Mouse (Mus musculus): ENCODE measurements around the gene Relt. TPM values are rescaled to one million over a fixed set of nuclear protein-coding genes. Genes with fewer than 3 reads are reported as not detected.

Gene Relt
- polyA plus RNA-seq, 1 experiment, result 29.2 TPM

DNA sequence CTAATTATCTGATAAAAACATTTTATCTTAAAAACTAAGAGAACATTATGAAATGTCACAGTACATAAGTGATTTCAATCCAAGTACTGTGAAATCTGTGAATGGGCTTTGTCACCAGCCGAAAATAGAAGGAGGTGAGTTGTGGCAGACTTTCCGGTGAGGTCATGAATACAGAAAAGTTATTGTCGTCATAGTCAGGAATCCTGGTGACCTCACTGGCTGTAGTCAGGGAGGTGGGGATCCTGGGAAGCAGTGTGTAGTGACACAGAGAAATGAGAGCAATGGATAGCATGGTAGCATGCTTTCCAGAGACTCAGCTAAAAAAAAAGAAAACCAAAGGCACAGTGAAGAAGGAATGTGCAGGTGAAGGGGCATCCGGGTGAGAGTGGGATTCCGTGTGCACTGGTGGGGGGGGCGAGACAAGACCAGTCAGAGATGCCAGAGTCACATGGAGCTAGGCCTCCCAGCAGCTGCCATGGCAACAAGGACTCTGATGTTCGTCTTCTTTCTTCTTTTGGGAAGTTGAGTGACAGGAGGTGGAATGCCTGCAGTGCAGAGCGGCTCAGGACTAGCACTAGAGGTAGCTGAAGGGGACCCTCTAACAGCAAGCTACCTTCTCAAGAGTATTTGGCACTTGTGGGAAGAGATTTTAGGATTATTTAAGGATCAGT lies 47.2 kb downstream of the Relt start:
- 41% methylated on average over 8 of the region's 8 CpGs for WGBS
- no peak for DNase-seq
- Histone ChIP-seq H3K27me3 (ENCODE audit: control insufficient read depth, insufficient read depth, low read length) (no peaks in the 10 kb centered on the region), H3K27ac (ENCODE audit: insufficient read depth, low read length) (no peak overlapping the region), H3K4me3 (replicated peaks; ENCODE audit: insufficient read depth, low read depth, low read length) (no peak overlapping the region), H3K4me1 (ENCODE audit: control insufficient read depth, insufficient read depth, low read length) (peaks cover 2% of the 10 kb centered on the region; the same call in 1 of the 2 replicates)
- no peak for TF ChIP-seq POLR2A (IDR thresholded peaks at IDR 0.05; ENCODE audit: borderline replicate concordance, insufficient read depth, low read length)

DNA sequence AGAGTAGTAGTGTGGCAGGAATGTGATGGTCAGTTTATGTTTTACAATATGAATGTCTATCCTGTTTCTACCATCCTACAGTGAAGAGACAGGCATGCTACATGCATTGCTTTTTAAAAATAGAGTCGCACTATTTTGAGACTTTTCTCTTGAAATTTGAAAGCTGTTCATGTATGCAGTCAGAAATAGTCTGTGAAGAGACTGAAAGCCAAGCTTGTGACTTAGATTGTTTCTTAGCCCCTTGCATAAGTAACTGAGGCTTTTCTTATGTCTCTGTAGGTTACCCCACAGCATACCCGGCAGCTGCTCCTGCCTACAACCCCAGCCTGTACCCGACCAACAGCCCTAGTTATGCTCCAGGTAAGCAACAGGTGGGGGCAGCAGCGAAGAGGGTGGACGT lies 50.6 kb downstream of the Relt start:
- no peak for DNase-seq
- Histone ChIP-seq H3K4me3 (replicated peaks; ENCODE audit: insufficient read depth, low read depth, low read length) (no peak overlapping the region), H3K27me3 (ENCODE audit: control insufficient read depth, insufficient read depth, low read length) (no peaks in the 10 kb centered on the region), H3K27ac (ENCODE audit: insufficient read depth, low read length) (no peak overlapping the region), H3K4me1 (ENCODE audit: control insufficient read depth, insufficient read depth, low read length) (peaks cover 8% of the 10 kb centered on the region)
- 90% methylated on average over 5 of the region's 5 CpGs for WGBS
- TF ChIP-seq POLR2A (IDR thresholded peaks at IDR 0.05; ENCODE audit: borderline replicate concordance, insufficient read depth, low read length) (no peak), CTCF (IDR thresholded peaks at IDR 0.05; ENCODE audit: borderline replicate concordance, insufficient read depth, low read depth, low read length) (no peak)

DNA sequence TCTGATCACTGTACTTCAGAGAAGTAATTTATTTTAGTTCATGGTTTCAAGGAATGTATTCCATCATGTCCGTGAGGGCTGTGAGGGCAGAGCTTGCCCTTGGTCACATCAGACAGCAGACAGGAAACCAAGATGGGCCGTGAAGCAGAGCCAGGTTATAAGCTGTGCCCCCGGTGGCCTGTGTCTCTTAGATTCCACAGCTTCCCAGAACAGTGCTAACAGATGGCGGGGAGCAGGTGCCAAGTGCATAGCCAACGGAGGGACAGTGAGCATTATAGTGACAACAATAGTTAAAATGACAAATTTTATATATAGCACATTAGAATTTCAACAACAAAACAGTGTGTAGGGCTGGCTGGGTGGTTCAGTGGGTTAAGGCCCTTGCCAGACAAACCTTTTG lies 51.3 kb downstream of the Relt start:
- 8% methylated on average over 5 of the region's 5 CpGs for WGBS
- H3K4me3 ChIP-seq (replicated peaks; ENCODE audit: insufficient read depth, low read depth, low read length), result no peak overlapping the region
- TF ChIP-seq CTCF (IDR thresholded peaks at IDR 0.05; ENCODE audit: borderline replicate concordance, insufficient read depth, low read depth, low read length) (no peak), POLR2A (IDR thresholded peaks at IDR 0.05; ENCODE audit: borderline replicate concordance, insufficient read depth, low read length) (no peak)
- 0 out of 2 replicates have a peak overlapping the region, but pooled peaks have one; percentile 26 for H3K27ac ChIP-seq (ENCODE audit: insufficient read depth, low read length)
- peak; percentile 87 to 90 for DNase-seq
- no peaks in the 10 kb centered on the region for H3K27me3 ChIP-seq (ENCODE audit: control insufficient read depth, insufficient read depth, low read length)
- H3K4me1 ChIP-seq (ENCODE audit: control insufficient read depth, insufficient read depth, low read length), result peaks cover 8% of the 10 kb centered on the region

DNA sequence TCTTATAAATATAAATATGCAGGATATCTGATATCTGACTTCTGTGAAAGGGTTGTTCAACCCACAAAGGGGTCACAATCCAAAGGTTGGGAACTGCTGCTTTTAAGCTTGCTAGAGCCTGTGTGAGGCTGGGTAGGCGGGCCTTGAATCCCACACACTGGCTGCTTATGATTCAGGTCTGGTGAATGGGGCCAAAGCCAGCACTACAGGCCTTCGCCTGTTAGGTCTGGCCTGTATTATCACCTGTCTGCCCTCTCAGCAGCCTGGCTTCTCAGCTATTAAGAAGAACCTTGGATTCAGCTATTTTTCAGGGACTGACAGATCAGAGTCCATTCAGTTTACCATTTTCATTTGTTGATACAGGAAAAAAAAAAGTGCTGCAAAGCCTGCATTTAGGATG lies 57.9 kb downstream of the Relt start:
- peaks cover 12% of the 10 kb centered on the region for H3K4me1 ChIP-seq (ENCODE audit: control insufficient read depth, insufficient read depth, low read length)
- no peak overlapping the region for H3K4me3 ChIP-seq (replicated peaks; ENCODE audit: insufficient read depth, low read depth, low read length)
- no peaks in the 10 kb centered on the region for H3K27me3 ChIP-seq (ENCODE audit: control insufficient read depth, insufficient read depth, low read length)
- peak; percentile 30 to 52 for DNase-seq
- H3K27ac ChIP-seq (ENCODE audit: insufficient read depth, low read length), result no peak overlapping the region
- TF ChIP-seq POLR2A (IDR thresholded peaks at IDR 0.05; ENCODE audit: borderline replicate concordance, insufficient read depth, low read length) (no peak), CTCF (IDR thresholded peaks at IDR 0.05; ENCODE audit: borderline replicate concordance, insufficient read depth, low read depth, low read length) (no peak)
- WGBS, result 17% methylated on average over 2 of the region's 2 CpGs

DNA sequence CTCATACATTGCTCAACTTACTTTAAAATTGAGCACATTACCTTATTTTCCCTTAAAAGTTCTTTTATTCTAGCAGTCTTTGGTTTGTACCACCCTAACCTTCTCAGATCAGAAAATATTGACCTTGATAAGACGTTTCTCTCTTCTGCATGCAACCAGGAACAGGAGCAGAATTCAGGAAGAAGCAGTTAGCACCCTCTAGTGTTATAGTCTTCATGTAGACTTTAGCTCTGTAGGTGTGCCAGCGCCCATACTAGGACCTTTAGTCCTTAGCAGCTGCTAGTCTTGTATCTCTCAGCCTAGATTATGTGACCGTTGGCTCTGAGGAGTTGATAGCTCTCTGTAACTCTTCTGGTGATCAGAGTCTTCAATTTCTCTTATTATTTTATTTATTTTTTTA lies 64.4 kb downstream of the Relt start:
- 34% methylated on average over 3 of the region's 3 CpGs for WGBS
- Histone ChIP-seq H3K27ac (ENCODE audit: insufficient read depth, low read length) (no peak overlapping the region), H3K4me3 (replicated peaks; ENCODE audit: insufficient read depth, low read depth, low read length) (no peak overlapping the region), H3K27me3 (ENCODE audit: control insufficient read depth, insufficient read depth, low read length) (no peaks in the 10 kb centered on the region), H3K4me1 (ENCODE audit: control insufficient read depth, insufficient read depth, low read length) (no peaks in the 10 kb centered on the region)
- peak; percentile 33; the same call in 1 of the 2 replicates for TF ChIP-seq CTCF (IDR thresholded peaks at IDR 0.05; ENCODE audit: borderline replicate concordance, insufficient read depth, low read depth, low read length)
- TF ChIP-seq POLR2A (IDR thresholded peaks at IDR 0.05; ENCODE audit: borderline replicate concordance, insufficient read depth, low read length), result no peak
- DNase-seq, result peak in 1 of 2 experiments; percentile 42

Other genes starting within 250 kb of the Relt start
- 868 and 1,066 TPM in 2 replicates for gene Plekhb1, start 201.0 kb downstream of the Relt start, polyA plus RNA-seq (2012; rRNA removed)
- 127 and 144 TPM in 2 replicates for gene Fam168a, start 156.8 kb downstream of the Relt start, polyA plus RNA-seq (2012; rRNA removed)
- 70.0 and 71.4 TPM in 2 replicates for gene Arhgef17, start 68.7 kb upstream of the Relt start, polyA plus RNA-seq (2012; rRNA removed)
- gene P2ry6, start 111.2 kb upstream of the Relt start, polyA plus RNA-seq (2012; rRNA removed), result 1.1 and 1.3 TPM in 2 replicates
- 0.75 and 0.76 TPM in 2 replicates for gene P2ry2, start 149.4 kb upstream of the Relt start, polyA plus RNA-seq (2012; rRNA removed)
- 27.6 and 29.3 TPM in 2 replicates for gene Fchsd2, start 229.4 kb upstream of the Relt start, polyA plus RNA-seq (2012; rRNA removed)